Mouse (Mus musculus): Measurements from ENCODE around the gene Plaur.
"Not testable (repeated sequence)": the region's sequence is repeated elsewhere in the genome, so short reads cannot be mapped to it uniquely, and the experiment has no call there.

Gene Plaur

GRCm38 (mm10) chr7:24479685-24480084, 17.4 kb downstream of the Plaur start:
- DNase-seq (ENCODE audit: extremely low spot score), result no peak

GRCm38 (mm10) chr7:24480121-24480941, 18.0 kb downstream of the Plaur start:
- DNase-seq (ENCODE audit: extremely low spot score), result no peak

DNA sequence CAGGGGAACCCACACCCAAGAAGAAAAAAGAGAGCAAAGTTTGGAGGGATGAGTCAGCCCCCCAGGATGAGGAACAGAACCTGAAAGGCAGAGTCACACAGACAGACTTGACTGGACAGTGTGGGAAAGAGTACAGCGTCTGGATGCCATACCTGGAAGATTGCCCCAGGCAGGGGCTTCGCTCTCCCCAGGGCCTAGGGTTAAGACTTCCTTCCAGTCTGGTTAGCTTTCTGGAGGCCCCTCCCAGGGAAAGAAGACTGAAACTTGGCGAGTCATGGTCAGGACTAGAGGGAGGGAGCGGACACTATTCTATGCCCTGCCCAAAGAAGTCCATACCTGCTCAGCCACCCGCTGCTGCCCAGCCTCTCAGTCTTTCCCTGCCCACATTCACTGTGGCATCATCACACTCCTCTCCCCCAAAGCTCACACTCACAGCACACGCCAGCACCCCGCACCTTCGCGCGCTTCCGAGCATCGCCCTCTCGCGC, 18.7 kb downstream of the Plaur start:
- no peak for DNase-seq (ENCODE audit: extremely low spot score)

- peak; percentile 93 for DNase-seq (ENCODE audit: extremely low spot score)
These were observed 19.4 kb downstream of the Plaur start, which contains the start of gene Cadm4 for GRCm38 (mm10) chr7:24481474-24482207. Cadm4 (plus strand) TSS chr7:24482023.

DNA sequence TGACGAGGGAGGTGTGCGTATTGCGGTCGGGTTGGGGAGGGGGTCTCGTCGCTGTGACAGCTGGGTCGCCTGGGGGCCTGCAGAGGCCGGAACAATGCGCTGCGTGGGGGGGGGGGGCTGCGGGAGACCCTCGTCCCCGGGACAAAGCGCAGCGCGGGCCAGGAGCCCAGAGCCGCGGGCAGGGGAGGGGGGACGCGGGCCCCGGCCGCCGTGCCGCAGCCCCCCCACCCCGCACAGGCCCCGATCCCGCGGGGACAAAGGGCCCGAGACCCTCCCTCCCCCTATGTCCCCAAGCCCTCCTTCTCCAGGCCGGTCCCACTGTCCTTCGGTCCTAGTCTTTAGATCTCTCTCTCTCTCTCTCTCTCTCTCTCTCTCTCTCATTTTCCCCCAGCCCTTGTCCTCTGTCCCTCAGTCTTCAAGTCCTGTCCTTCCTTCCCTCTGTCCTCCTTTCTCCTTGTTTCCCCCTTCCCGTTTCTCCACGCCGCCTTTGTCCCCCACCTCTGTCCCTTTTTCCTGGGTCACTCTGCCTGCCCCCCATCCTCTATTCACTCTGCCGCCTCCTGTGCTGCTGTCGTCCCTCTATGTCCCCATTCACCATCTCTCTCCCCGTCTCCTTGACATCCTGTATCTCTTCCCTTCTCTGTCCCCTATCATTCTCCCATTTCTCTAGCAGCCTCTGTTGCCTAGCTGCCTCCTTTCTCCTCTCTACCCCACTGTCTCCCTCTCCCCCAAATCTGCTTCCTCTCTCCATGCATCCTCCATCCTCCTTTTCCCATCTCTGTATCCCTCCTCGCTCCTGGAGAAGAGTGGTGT, 20.1 kb downstream of the Plaur start:
- DNase-seq (ENCODE audit: extremely low spot score), result no peak

DNA sequence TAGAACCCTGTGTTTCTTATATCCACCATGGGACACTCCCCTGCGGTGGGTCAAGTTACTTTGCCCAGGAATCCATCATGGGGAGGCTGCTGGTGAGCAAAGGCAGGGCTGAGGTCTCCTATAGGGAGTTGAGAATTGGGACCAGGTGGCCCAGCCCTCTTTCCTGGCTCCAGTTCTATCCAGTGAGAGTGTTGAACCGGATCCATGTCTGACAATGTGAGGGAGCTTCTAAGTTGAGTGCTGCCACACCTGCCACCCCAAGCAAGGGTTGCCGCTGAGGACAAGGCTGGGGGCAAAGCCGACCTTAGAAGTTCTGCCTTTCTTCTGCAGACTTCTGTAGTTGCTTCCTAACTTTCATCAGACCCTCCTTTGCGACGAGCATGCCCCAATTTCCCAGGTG, 21.0 kb downstream of the Plaur start:
- not testable (repeated sequence) for DNase-seq (ENCODE audit: extremely low spot score)

DNA sequence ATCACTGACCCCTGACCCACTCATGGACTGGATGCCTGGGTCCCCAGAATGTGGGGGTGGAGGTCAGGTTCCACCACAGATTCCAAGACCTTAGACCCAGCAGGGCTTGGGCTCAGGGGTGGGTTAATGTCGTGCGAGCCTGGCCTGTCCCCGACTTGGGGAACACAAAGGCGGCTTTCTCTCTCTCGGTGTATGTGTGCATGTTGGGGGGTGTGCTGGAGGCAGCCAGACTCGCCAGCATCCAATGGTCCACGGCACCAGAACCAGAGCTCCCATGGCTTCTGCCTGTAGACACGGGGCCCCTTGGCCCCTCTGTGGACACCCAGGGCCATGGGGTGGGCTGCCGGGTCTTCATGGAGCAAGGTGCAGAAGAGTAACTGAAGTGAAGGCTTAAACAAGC, 23.2 kb downstream of the Plaur start:
- DNase-seq (ENCODE audit: extremely low spot score), result no peak

DNA sequence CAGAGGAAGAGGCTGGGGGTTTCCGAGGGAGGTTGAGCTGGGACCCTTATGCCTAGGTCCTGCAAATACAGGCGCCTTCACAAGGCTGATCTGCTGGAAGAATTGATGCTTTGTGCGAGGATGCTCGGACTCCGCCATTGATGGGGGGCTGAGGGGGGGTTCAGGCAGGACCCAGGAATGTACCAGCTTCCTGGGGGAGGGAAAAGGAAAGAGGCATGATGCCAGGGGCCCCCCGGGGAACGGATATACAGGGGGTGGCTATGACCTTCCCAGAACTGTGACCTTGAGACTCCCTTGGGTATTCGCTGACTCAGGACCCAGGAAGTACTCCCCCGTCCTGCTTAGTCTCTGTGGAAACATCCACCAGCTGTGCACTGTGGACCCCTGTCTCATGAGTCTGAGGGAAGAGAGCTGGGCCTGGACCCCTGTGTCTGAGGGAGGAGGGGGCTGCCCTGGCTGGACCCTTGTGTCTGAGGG, 24.4 kb downstream of the Plaur start:
- DNase-seq (ENCODE audit: extremely low spot score), result no peak

DNA sequence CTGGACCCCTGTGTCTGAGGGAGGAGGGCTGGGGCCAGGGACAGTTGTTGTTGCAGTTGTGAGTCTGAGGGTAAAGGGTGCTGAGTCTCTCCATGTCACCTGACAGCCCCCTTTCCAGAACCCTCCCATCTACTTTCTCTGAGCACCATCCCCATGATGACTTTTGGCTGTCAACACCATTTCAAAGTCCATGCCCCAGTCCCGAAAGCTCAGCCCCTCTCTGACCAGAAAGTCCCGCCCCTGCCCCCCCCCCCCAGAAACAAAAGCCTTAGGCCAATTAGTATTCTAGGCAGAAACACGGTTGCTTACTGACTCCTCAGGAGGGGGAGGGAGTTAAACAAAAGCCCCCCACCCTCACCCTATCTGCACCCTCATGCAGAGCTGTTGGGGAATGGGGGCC, 25.1 kb downstream of the Plaur start:
- no peak for DNase-seq (ENCODE audit: extremely low spot score)

DNA sequence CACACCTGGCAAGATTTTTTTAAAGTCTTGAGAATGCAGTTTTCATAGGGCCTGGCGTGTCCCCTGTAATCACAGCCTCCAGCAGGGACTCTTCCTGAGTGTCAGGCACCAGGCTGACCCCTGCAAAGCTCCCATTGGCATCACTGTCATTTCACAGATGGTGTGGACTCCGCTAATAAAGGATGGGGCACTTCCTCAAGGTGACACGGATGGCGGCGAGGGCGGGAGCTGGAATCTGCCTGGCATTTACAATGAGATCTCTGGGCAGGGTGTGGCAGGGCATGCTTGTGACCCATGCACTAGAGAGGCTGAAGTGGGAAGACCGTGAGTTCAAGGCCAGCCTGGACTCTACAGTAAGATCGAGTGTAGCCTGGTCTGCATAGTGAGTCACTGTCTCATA, 26.0 kb downstream of the Plaur start:
- DNase-seq (ENCODE audit: extremely low spot score), result no peak

- DNase-seq (ENCODE audit: extremely low spot score), result peak; percentile 53
These were observed 37.7 kb downstream of the Plaur start for GRCm38 (mm10) chr7:24499856-24500577.

GRCm38 (mm10) chr7:24500929-24501328, 38.6 kb downstream of the Plaur start:
- DNase-seq (ENCODE audit: extremely low spot score), result no peak

DNA sequence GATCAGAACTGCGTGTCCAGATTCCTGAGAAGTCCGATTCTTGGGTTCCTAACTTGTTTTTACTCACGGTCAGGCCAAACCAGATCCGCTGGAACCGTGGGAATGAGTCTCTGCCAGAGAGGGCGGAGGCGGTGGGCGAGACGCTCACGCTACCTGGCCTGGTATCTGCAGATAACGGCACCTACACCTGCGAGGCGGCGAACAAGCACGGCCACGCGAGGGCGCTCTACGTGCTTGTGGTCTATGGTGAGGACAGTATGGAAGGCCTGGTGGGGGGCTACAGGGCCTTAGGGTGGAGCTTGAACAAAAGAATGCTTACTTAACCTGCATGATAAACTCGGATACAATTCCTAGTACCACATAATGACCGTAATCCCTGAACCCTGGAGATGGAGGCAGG, 39.2 kb downstream of the Plaur start:
- no peak for DNase-seq (ENCODE audit: extremely low spot score)

- no peak for DNase-seq (ENCODE audit: extremely low spot score)
These were observed 41.7 kb downstream of the Plaur start for GRCm38 (mm10) chr7:24504004-24504403.

DNA sequence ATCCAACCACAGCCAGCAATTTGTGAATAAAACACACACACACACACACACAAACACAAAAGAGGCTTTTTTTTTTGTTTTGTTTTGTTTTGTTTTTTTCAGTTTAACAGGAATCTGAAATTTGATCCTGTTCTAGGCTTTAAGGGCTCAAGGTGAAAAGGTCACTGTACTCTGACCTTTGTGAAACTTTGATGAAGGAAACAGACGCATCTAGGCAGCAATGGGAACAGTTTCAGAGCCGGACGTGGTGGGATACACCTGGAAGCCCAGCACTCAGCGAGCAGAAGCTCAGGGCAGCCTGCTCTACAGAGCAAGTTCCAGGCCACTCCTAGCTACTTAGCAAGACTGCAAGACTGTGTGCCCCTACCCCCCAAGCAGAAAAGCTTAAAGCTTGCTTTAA, 42.6 kb downstream of the Plaur start:
- DNase-seq (ENCODE audit: extremely low spot score), result no peak

- no peak for DNase-seq (ENCODE audit: extremely low spot score)
These were observed 43.3 kb downstream of the Plaur start for GRCm38 (mm10) chr7:24505447-24506064.

- DNase-seq (ENCODE audit: extremely low spot score), result no peak
These were observed 43.8 kb downstream of the Plaur start for GRCm38 (mm10) chr7:24506065-24506459.

GRCm38 (mm10) chr7:24506476-24506837, 44.2 kb downstream of the Plaur start:
- DNase-seq (ENCODE audit: extremely low spot score), result no peak

DNA sequence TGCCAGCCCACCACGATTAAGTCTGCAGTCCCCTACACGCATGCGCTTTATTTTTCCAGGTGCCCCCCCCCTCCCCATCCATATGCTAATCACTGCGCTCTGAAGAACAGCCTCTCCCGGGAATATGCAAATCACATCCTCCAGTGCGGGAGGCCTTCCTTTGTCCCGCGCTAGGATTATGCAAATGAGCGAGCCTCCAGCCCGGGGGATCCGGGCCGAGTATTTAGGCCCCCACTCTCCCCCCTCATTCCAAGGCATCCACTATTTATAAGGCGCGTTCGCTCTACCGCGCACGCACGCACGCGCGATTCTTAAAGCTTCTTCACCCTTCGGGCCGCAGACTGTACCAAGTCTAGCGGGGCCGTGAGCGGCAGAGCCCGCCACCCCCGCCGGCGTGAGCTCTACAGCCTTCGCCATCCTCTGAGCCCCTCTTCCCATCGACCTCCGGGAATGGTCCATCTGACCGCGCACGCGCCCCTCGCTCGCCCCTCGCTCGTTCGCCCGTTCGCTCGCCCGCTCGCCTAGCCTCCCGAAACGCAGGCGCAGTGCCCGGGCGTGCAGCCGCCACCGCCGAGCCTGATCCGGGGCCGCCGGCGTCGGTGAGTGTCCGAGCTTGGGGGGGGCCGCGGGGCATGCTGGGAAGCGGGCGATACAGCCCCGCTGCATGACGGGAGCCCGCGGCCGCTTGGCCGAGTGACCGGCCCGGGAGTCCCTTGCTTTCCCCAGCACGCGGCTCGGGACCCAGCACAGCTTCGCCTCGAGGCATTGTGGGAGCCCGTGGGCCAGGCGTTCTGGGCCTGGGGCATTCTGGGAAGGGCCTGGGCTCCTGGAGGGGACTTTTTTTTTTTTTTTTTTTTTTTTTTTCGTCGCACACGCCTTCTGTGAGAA, 44.8 kb downstream of the Plaur start, which contains the start of gene Zfp428:
Gene Zfp428 (plus strand): TSS at position 169 of the 888 bp plus-strand sequence.
- DNase-seq (ENCODE audit: extremely low spot score), result peak; percentile 91

GRCm38 (mm10) chr7:24507726-24508114, 45.4 kb downstream of the Plaur start:
- DNase-seq (ENCODE audit: extremely low spot score), result no peak

Data from embryo, embryonic 9.5 days (tissue).